Mouse (Mus musculus) bone marrow macrophage, adult 2 months (primary cell): ENCODE measurements around the gene Ddx55. TPM values are rescaled to one million over a fixed set of nuclear protein-coding genes. Genes with fewer than 3 reads are reported as not detected.
"Not testable (repeated sequence)": the region's sequence is repeated elsewhere in the genome, so short reads cannot be mapped to it uniquely, and the experiment has no call there.

Experiments
- H3K27ac ChIP-seq: 2 replicates; pipeline ENCODE4 v1.5.1; 2012; ENCODE audit warnings: low read depth, low read length; ENCODE audit not compliant: insufficient read depth
- H3K4me1 ChIP-seq: 2 replicates; pipeline ENCODE4 v1.6.1; 2012; ENCODE audit warnings: low read length; ENCODE audit not compliant: control insufficient read depth, insufficient read depth
- H3K4me3 ChIP-seq: 2 replicates; pipeline ENCODE4 v1.5.1; 2012; ENCODE audit warnings: mild to moderate bottlenecking, low read length, moderate library complexity; ENCODE audit not compliant: insufficient read depth
- CTCF ChIP-seq: IDR thresholded peaks from 2 replicates; pipeline ENCODE4 v1.5.1; 2012; ENCODE audit warnings: low read depth, mild to moderate bottlenecking, low read length, moderate library complexity
- POLR2A ChIP-seq: IDR thresholded peaks from 2 replicates; pipeline ENCODE4 v1.6.1; 2012; ENCODE audit warnings: mild to moderate bottlenecking, low read depth, low read length, borderline replicate concordance
- polyA plus RNA-seq: library from polyadenylated mRNA; stranded (reverse); fragments of >200 nt; gene quantifications from 2 replicates; pipeline ENCODE4 v1.2.4, GENCODE M21; 2012; ENCODE audit not compliant: missing spikeins, insufficient read depth, insufficient read length

Gene Ddx55
- polyA plus RNA-seq, 1 experiment: 9.2 TPM

DNA sequence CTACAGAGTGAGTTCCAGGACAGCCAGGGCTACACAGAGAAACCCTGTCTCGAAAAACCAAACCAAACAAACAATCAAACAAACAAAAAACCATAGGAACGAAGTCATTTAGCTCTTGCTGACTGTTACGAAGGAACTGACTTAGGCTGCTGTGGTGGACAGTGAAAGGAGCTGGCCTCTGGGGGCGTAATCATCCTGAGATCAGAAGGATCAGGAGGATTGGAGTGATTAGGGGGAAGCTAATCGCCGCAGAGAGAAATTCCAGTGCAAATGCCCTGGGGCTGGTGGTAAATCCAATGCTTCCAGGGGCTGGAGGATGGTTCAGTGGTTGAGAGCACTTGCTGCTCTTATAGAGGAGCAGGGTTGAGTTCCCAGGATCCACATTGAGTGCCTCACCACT is 943 bp downstream of the Ddx55 start:
- peak overlapping the region; percentile 97 for H3K4me3 ChIP-seq
- H3K27ac ChIP-seq: no peak overlapping the region
- H3K4me1 ChIP-seq: peaks cover 5% of the 10 kb centered on the region; the same call in 1 of the 2 replicates
- no peak for TF ChIP-seq CTCF

DNA sequence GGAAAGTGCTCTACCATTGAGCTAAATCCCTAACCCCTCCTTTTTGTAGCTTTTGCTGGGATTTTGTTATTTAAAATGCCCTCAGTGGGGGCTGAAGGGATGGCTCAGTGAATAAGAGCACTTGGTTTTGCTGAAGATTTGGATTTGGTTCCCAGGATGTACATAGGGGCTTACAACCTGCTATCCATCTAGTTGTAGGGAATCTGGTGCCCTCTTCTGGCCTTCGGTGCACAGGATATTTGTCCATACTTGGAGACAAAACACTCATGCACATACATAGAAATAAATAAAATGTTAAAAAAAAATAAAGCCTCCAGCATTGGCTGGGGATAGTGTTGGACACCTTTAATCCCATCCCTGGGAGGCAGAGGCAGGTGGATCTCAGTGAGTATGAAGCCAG is 2.5 kb downstream of the Ddx55 start:
- peaks cover 5% of the 10 kb centered on the region; the same call in 1 of the 2 replicates for H3K4me1 ChIP-seq
- no peak overlapping the region for H3K4me3 ChIP-seq
- TF ChIP-seq POLR2A: no peak
- no peak for TF ChIP-seq CTCF
- H3K27ac ChIP-seq: no peak overlapping the region

DNA sequence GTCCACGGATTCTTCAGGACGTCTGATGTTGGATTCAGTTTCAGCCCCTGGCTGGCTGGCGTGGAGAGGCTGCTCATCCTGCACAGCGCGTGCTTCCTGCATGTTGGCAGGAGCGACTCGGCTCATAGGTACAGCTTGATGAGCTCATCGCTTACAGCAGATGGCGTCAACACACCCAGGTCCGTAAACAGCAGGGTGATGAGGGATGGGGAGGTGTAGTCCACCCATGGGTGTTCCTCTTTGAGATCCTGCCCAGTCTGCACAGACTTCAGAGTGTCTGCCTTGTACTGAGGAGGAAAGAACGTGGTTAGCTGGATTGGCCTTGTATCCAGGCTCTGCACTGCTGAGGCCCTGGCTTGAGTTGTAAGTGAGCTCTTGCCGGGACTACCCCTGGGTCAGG is 18.4 kb downstream of the Ddx55 start:
- H3K4me3 ChIP-seq: no peak overlapping the region
- H3K4me1 ChIP-seq: no peaks in the 10 kb centered on the region
- H3K27ac ChIP-seq: no peak overlapping the region
- no peak for TF ChIP-seq CTCF
- no peak for TF ChIP-seq POLR2A

DNA sequence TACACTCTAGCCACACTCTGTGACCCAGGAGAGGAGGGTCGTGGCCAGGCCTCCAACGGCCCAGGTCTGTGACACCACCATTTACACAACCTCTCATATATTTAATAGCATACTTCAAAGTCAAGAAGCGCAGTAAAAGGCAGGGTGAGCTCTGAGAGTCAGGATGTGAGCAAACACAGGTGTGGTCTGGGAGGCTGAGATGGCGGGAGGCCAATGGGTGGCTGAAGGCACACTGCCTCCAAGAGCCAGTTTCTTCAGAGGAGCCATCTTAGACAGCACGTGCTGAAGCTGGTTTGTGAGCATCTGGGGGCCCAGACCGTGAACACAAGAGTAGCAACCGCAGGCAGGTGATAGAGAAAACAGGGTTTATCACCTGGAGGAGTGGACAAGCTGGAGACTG is 22.8 kb downstream of the Ddx55 start:
- peaks cover 7% of the 10 kb centered on the region for H3K4me1 ChIP-seq
- no peak overlapping the region for H3K4me3 ChIP-seq
- TF ChIP-seq CTCF: no peak
- no peak for TF ChIP-seq POLR2A
- no peak overlapping the region for H3K27ac ChIP-seq

DNA sequence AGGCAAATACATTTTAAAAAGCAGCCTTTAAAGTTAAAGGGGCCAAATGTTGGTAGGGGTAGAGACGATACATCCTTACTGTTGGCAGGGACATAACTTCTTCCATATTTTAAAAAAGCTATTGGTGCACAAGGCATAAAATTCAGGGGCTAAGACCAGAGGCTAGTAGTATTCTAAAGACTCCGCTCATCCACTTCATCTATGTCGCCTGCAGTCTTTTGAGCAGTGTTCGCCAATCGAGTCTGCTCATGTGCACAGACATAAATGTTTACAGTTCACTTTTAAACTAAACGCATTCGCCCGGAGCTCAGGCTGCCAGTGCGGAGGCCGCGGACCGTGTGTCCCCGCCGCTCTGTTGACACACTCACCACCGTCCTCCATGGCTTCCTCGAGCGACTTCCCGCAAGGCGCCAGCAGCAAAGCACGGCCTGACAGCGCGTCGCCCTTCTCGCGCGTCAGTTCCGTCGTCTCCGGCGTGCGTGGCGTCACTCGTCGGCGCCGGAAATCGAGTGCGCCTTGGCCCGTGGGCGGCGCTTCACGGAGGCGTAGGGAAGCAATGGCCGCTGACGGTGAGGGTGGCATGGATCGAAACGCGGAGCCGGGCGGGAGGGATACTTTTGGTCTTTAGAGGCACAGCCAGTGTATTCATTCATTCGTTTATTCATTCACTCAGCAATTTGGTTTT is 26.1 kb downstream of the Ddx55 start, which contains the start of the genes Eif2b1 and Gtf2h3:
Gene Eif2b1, minus strand, starts transcription at position 499 of the 685 bp plus-strand sequence.
Gene Gtf2h3, plus strand, starts transcription at position 508 of the 685 bp plus-strand sequence.
- H3K27ac ChIP-seq: no peak within 1 kb of the TSS; the same call in 1 of the 2 replicates
- peaks cover 30% of the 10 kb centered on the region for H3K4me1 ChIP-seq
- no peak for TF ChIP-seq POLR2A
- TF ChIP-seq CTCF: no peak
- peak within 1 kb of the TSS; percentile 61 for H3K4me3 ChIP-seq

DNA sequence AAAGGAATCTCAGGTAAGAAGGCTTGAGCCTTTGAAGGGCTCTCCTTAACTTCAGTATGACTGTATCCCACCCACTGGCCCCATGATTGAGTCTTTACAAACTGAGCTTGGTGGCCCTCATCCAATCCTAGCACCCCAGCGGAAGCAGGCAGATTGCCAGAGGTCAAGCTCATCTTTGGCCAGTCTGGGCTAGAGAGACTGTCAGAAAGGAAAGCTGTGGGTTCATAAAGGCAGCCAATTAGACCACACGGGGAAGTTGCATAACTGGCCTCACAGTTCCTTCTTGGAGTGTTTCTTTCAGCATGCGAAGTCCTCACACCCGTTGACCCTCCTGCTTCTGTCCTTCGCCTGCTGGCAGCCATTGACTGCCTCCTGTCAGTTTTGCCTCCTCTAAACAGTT is 29.9 kb downstream of the Ddx55 start:
- TF ChIP-seq CTCF (no peak), POLR2A (no peak)
- peaks cover 30% of the 10 kb centered on the region for H3K4me1 ChIP-seq
- no peak overlapping the region for H3K27ac ChIP-seq
- H3K4me3 ChIP-seq: no peak overlapping the region

DNA sequence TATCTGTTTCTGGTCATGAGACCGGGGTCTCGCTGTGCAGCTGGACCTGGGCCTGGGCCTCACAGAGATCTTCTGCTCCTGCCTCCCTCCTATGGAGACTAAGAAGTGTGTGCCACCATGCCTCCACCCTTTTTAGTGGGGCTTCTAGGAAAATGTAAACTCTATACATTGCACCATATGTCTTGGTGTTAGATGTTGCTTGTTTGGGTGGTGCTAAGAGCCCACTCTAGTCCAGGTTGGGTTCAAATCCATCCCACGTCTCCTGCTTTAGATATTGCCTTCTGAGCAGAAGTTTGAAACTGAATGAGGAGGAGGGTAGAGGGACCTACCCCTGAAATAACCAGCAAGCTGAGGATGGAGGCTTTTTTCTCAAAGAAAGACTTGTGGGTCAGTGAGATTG is 40.1 kb downstream of the Ddx55 start:
- H3K4me1 ChIP-seq: no peaks in the 10 kb centered on the region
- TF ChIP-seq POLR2A: no peak
- H3K4me3 ChIP-seq: no peak overlapping the region
- no peak overlapping the region for H3K27ac ChIP-seq

DNA sequence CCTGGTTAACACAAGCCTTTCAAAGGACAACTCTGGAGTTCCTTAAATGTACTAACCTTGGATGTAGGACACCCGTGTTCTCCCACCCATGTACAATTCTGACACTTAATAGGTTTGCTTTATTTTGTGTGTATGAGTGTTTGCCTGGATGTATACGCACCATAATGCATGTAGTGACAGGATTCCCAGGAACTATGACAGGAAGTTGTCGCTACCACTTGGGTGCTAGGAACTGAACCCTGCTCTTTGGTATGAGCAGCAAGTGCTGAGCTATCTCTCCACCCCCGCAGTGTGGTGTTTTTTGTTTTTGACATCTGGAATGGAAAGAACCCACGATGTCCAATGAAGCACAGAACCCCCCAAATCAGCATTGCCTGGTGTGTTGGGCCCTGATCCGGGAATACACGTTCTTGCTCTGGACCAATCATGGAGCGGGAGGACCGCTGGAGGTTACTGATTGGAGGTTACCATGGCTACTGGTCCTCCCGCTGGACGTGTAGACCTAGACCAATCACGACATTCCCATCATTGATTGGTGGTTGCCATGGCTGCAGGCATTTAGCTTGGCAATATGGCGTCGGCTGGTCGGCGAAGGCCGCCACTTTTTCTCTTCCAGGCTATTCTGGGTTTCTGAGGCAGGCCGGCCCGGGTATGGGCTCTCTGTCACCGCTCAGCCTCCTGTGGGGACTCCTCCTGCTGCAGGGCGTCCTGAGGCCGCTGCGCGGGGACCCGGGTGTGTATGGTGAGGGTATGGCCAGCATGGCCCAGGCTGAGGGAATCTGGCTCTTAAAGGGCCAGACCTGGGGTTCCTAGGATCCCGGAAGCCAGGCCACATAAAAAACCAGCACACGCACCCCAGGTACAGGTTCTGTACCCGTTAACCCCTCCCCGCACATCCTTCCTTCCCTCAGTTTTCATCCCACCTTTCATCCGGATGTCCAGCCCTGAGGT is 45.8 kb downstream of the Ddx55 start:
- Histone ChIP-seq H3K4me3 (no peak overlapping the region), H3K27ac (no peak overlapping the region), H3K4me1 (peaks cover 3% of the 10 kb centered on the region; the same call in 1 of the 2 replicates)
- TF ChIP-seq POLR2A: no peak
- TF ChIP-seq CTCF: no peak

DNA sequence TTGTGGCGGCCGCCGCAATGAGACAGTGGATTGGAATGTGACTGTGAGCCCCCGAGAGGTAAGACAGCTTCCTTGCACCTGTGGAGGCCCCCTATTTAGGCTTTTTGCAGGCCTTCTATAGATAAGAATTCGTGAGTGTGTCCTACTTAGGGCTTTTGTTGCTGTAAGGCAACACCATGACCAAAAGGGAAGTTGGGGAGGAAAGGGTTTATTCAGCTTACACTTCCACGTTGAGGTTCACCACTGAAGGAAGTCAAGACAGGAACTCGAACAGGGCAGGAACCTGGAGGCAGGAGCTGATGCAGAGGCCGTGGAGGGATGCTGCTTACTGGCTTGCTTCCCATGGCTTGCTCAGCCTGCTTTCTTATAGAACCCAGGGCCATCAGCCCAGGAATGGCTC is 47.1 kb downstream of the Ddx55 start:
- H3K27ac ChIP-seq, H3K4me1 ChIP-seq, H3K4me3 ChIP-seq: not testable (repeated sequence)

DNA sequence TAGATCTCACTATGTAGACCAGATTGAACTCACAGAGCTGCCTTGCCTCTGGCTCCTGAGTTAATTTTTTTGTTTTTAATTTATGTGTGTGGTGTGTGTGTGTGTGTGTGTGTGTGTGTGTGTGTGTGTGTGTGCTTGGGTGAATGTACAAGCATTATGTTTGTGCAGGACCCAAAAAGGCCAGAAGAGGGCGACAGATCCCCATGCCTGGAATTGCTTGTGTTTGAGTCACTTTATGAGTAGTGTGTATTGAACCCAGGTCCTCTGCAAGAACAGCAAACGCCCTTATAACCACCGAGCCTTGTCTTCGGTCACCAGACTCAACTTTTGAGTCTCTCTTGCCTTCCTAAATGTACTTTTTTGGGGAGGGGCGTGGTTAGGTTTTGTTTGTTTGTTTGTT is 49.7 kb downstream of the Ddx55 start:
- peaks cover 3% of the 10 kb centered on the region; the same call in 1 of the 2 replicates for H3K4me1 ChIP-seq
- TF ChIP-seq CTCF: peak; percentile 33; the same call in 1 of the 2 replicates
- TF ChIP-seq POLR2A: no peak
- H3K27ac ChIP-seq: no peak overlapping the region
- H3K4me3 ChIP-seq: no peak overlapping the region
